Mouse (Mus musculus) hindbrain, embryonic 13.5 days (tissue): ENCODE measurements around the gene Crlf3. TPM values are rescaled to one million over a fixed set of nuclear protein-coding genes. Genes with fewer than 3 reads are reported as not detected.
"Not testable (repeated sequence)": the region's sequence is repeated elsewhere in the genome, so short reads cannot be mapped to it uniquely, and the experiment has no call there.

ENCODE experiments used
- ATAC-seq: fragments of 200-750 bp; cut with Nextera tagmentation; 2 replicates; pipeline ENCODE4 v1.8.0; 2017; ENCODE audit warnings: moderate TSS enrichment; ENCODE audit not compliant: low FRiP score
- H3K27ac ChIP-seq: fragments of 300-500 bp; sonication (generic); 2 replicates; pipeline ENCODE4 v1.5.1; 2015; ENCODE audit warnings: inconsistent platforms, mild to moderate bottlenecking, moderate library complexity
- H3K27me3 ChIP-seq: fragments of 300-500 bp; sonication (generic); 2 replicates; pipeline ENCODE4 v1.6.1; 2015; ENCODE audit warnings: mild to moderate bottlenecking, inconsistent platforms
- H3K36me3 ChIP-seq: fragments of 300-500 bp; sonication (generic); 2 replicates; pipeline ENCODE4 v1.6.1; 2015; ENCODE audit warnings: mild to moderate bottlenecking, inconsistent platforms
- H3K4me1 ChIP-seq: fragments of 300-500 bp; sonication (generic); replicated peaks from 2 replicates; pipeline ENCODE4 v1.6.1; 2015; ENCODE audit warnings: inconsistent platforms
- H3K4me2 ChIP-seq: fragments of 300-500 bp; sonication (generic); 2 replicates; pipeline ENCODE4 v1.6.1; 2015; ENCODE audit warnings: inconsistent platforms, mild to moderate bottlenecking, moderate library complexity
- H3K4me3 ChIP-seq: fragments of 300-500 bp; sonication (generic); 2 replicates; pipeline ENCODE4 v1.5.1; 2015; ENCODE audit warnings: mild to moderate bottlenecking, inconsistent platforms
- H3K9ac ChIP-seq: fragments of 300-500 bp; sonication (generic); 2 replicates; pipeline ENCODE4 v1.6.1; 2015; ENCODE audit warnings: mild to moderate bottlenecking, inconsistent platforms
- H3K9me3 ChIP-seq: fragments of 300-500 bp; sonication (generic); 2 replicates; pipeline ENCODE4 v1.6.1; 2016; ENCODE audit warnings: inconsistent platforms
- WGBS: fragments of 180-500 bp; shearing (Covaris S2); methylation state at CpG from one replicate; pipeline ENCODE4 v1.1.7; 2015; 5-methylcytosine and 5-hydroxymethylcytosine counted together
- polyA plus RNA-seq: library from polyadenylated mRNA; unstranded; fragments of >200 nt; fragmentation: Nextera tagmentation; extraction: Ambion mirVana; gene quantifications from 2 replicates; pipeline ENCODE4 v1.2.1, GENCODE M21; 2015

Gene Crlf3
- polyA plus RNA-seq, 1 experiment from 2014 or later = 13.1 TPM

DNA sequence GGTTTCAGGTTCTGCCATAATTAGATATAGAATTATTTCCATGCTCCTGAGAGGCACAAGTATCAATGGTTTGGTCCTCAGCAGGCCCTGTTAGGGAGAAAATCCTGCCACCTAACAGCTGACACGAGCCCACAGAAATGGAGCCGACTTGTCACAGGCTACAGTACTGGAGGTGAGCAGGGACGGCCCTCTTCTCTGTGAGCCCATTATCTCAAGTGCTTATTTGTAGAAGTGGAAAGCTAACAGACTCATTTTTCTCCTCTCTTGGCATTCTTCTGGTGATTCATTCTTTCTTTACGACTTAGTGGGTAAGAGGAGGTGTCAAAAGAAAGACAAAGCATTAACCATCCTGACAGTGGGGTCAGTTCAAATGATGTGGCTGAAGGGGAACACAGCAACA is 26.1 kb downstream of the Crlf3 start:
- no peak overlapping the region for H3K4me3 ChIP-seq
- no peaks in the 10 kb centered on the region for H3K9me3 ChIP-seq
- 71% methylated on average over 4 of the region's 4 CpGs for WGBS
- no peaks in the 10 kb centered on the region for H3K27me3 ChIP-seq
- H3K36me3 ChIP-seq = peaks cover 31% of the 10 kb centered on the region
- ATAC-seq = no peak
- no peak overlapping the region for H3K9ac ChIP-seq
- no peak overlapping the region for H3K4me2 ChIP-seq
- H3K4me1 ChIP-seq = peaks cover 7% of the 10 kb centered on the region; the same call in 1 of the 2 replicates
- no peak overlapping the region for H3K27ac ChIP-seq

GRCm38 (mm10) chr11:80053171-80053570 is 27.6 kb downstream of the Crlf3 start:
- Histone ChIP-seq H3K9me3 (no peaks in the 10 kb centered on the region), H3K4me2 (no peak overlapping the region), H3K4me3 (no peak overlapping the region), H3K4me1 (peaks cover 7% of the 10 kb centered on the region; the same call in 1 of the 2 replicates), H3K27ac (no peak overlapping the region), H3K9ac (no peak overlapping the region), H3K27me3 (no peaks in the 10 kb centered on the region), H3K36me3 (peaks cover 27% of the 10 kb centered on the region)
- ATAC-seq = no peak
- 95% methylated on average over 5 of the region's 5 CpGs for WGBS

DNA sequence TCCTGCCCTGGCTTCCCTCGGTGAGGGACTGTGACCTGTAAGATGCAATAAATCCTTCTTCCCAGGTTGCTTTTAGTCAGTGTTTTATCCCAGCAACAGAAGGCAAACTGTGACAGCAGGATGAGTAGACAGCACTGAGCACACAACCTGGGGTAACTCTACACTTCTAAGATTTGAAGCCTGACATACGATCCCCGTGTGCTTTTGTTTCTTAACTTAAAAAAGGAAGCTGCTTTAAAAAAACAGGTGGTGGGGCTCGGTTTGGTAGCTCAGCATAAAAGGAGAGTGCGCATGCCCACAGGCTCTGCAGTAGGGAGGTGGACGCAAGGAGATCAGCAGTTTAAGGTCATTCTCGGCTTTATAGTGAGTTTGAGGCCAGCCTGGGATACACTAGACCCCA is 28.3 kb downstream of the Crlf3 start:
- peaks cover 7% of the 10 kb centered on the region; the same call in 1 of the 2 replicates for H3K4me1 ChIP-seq
- H3K36me3 ChIP-seq = peaks cover 23% of the 10 kb centered on the region
- WGBS = 84% methylated on average over 7 of the region's 7 CpGs
- H3K9ac ChIP-seq = no peak overlapping the region
- no peak overlapping the region for H3K27ac ChIP-seq
- no peaks in the 10 kb centered on the region for H3K9me3 ChIP-seq
- H3K4me2 ChIP-seq = no peak overlapping the region
- no peak overlapping the region for H3K4me3 ChIP-seq
- no peak for ATAC-seq
- no peaks in the 10 kb centered on the region for H3K27me3 ChIP-seq

DNA sequence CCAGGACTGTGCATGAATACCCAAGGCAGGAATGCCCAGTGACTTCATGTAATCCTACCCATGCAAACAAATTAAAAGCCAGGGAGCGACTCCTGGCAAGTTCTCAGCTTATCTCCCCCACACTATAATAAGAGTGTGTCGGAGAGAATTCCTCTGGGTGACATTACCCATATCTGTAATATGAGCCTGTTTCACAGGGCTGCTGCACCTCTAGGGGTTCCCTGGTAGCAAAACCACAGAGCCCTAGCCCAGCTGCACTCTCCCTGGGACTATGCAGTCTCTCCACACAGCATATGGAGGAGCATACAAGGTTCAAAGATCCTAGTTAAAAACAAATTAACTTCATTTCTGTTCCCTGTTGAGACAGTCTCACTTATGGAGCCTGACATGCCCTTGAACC is 30.7 kb downstream of the Crlf3 start:
- Histone ChIP-seq H3K36me3 (peaks cover 11% of the 10 kb centered on the region), H3K4me2 (no peak overlapping the region), H3K27ac (no peak overlapping the region), H3K4me3 (no peak overlapping the region), H3K4me1 (peaks cover 7% of the 10 kb centered on the region; the same call in 1 of the 2 replicates), H3K27me3 (no peaks in the 10 kb centered on the region), H3K9ac (no peak overlapping the region), H3K9me3 (no peaks in the 10 kb centered on the region)
- WGBS = 70% methylated on average over 2 of the region's 2 CpGs
- no peak for ATAC-seq

- Histone ChIP-seq H3K4me1 (peaks cover 7% of the 10 kb centered on the region; the same call in 1 of the 2 replicates), H3K9me3 (no peaks in the 10 kb centered on the region), H3K27me3 (no peaks in the 10 kb centered on the region), H3K36me3 (peaks cover 5% of the 10 kb centered on the region), H3K9ac (no peak overlapping the region), H3K4me2 (no peak overlapping the region), H3K27ac (no peak overlapping the region), H3K4me3 (no peak overlapping the region)
- no peak for ATAC-seq
- WGBS = 87% methylated on average over 7 of the region's 7 CpGs
Observed at GRCm38 (mm10) chr11:80046856-80047255, 33.9 kb downstream of the Crlf3 start.

DNA sequence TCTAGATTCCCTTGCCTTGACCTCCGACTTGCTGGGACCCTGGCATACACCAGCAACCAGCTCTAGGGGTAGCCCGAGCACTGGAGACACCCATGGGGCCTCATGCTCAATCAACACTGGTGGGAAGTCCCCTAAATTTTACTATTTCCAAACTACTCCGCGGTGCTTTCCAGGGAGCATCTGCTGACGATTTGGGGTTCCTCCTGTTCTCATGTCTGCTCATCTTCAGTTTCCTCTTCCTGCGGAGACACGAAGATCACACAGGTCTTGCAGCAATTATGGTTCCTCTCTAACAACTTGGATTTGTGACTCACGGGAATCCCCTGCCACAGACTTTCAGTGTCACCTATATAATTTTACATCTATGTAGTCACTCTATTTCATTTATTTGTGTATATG is 37.4 kb downstream of the Crlf3 start:
- Histone ChIP-seq H3K27ac (no peak overlapping the region), H3K27me3 (no peaks in the 10 kb centered on the region), H3K4me3 (no peak overlapping the region), H3K9ac (no peak overlapping the region), H3K9me3 (no peaks in the 10 kb centered on the region), H3K4me1 (no peaks in the 10 kb centered on the region), H3K4me2 (no peak overlapping the region), H3K36me3 (peaks cover 5% of the 10 kb centered on the region)
- ATAC-seq = no peak
- WGBS = 88% methylated on average over 8 of the region's 8 CpGs

DNA sequence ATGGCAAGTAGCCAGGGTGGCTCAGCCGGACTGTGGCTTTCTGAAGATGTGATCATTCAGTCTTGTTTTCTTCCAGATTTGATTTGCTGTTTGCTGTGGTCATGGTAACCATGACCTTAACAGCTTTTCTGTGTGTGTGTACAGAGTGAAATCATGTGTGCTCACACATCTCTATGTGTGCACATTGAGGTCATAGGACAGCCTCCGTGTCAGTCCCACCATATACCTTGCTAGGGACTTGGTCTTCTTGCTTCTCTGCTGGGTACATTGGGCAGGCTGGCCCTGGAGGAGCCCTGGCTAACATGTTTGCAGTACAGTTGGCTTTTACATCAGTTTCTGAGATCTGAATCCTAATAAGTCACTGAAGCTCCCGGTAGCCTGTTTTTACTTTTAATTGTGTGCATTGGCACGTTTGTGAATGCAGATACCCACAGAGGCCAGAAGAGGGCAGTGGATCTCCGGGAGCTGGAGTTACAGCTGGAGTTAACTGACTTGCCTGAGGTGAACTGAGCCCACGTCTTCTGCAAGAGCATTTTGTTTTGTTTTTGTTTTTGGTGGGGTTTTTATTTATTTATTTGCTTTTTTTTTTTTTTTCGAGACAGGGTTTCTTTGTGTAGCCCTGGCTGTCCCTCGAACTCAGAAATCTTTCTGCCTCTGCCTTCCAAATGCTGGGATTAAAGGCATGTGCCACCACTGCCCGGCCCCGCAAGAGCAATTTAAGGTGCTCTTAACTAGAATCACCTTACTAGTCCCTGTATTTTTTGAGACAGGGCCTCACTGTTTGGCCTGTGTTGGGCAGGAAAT is 38.0 kb downstream of the Crlf3 start:
- Histone ChIP-seq H3K27ac (no peak overlapping the region), H3K4me3 (no peak overlapping the region), H3K4me1 (no peaks in the 10 kb centered on the region), H3K36me3 (peaks cover 5% of the 10 kb centered on the region), H3K4me2 (no peak overlapping the region), H3K9me3 (no peaks in the 10 kb centered on the region), H3K9ac (no peak overlapping the region), H3K27me3 (no peaks in the 10 kb centered on the region)
- WGBS = 52% methylated on average over 10 of the region's 10 CpGs
- no peak for ATAC-seq

- ATAC-seq = no peak
- peaks cover 28% of the 10 kb centered on the region for H3K36me3 ChIP-seq
- H3K4me2 ChIP-seq = no peak overlapping the region
- H3K27ac ChIP-seq = no peak overlapping the region
- H3K4me1 ChIP-seq = no peaks in the 10 kb centered on the region
- H3K9me3 ChIP-seq = no peaks in the 10 kb centered on the region
- no peak overlapping the region for H3K4me3 ChIP-seq
- H3K9ac ChIP-seq = no peak overlapping the region
- 79% methylated on average over 8 of the region's 8 CpGs for WGBS
- no peaks in the 10 kb centered on the region for H3K27me3 ChIP-seq
Observed at GRCm38 (mm10) chr11:80037495-80037894, 43.3 kb downstream of the Crlf3 start.

- Histone ChIP-seq H3K36me3 (peaks cover 72% of the 10 kb centered on the region), H3K27me3 (no peaks in the 10 kb centered on the region), H3K4me2 (no peak overlapping the region), H3K4me3 (no peak overlapping the region), H3K4me1 (no peaks in the 10 kb centered on the region), H3K9ac (no peak overlapping the region), H3K27ac (no peak overlapping the region), H3K9me3 (no peaks in the 10 kb centered on the region)
- no peak for ATAC-seq
- 89% methylated on average over 4 of the region's 4 CpGs for WGBS
Observed at GRCm38 (mm10) chr11:80021306-80021705, 59.5 kb downstream of the Crlf3 start.

DNA sequence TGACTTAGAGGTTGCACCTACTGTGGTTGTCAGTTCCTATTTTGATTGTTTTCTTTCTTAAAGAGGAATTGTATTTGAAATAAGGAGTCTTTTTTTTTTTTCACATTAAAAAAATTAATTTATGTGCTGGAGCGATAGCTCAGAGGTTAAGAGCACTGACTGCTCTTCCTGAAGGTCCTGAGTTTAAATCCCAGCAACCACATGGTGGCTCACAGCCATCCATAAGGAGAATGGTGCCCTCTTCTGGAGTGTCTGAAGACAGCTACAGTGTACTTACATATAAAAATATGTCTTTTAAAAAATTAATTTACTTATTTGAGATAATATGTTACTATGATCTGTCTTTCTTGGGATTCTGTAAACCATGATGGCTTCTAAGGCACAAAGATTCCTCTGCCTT is 61.0 kb downstream of the Crlf3 start:
- H3K9ac ChIP-seq = no peak overlapping the region
- H3K4me3 ChIP-seq = no peak overlapping the region
- no peaks in the 10 kb centered on the region for H3K27me3 ChIP-seq
- no peak for ATAC-seq
- no peak overlapping the region for H3K27ac ChIP-seq
- H3K36me3 ChIP-seq = peaks cover 69% of the 10 kb centered on the region
- no peaks in the 10 kb centered on the region for H3K4me1 ChIP-seq
- no peaks in the 10 kb centered on the region for H3K9me3 ChIP-seq
- 97% methylated on average over 1 of the region's 1 CpGs for WGBS
- H3K4me2 ChIP-seq = no peak overlapping the region

DNA sequence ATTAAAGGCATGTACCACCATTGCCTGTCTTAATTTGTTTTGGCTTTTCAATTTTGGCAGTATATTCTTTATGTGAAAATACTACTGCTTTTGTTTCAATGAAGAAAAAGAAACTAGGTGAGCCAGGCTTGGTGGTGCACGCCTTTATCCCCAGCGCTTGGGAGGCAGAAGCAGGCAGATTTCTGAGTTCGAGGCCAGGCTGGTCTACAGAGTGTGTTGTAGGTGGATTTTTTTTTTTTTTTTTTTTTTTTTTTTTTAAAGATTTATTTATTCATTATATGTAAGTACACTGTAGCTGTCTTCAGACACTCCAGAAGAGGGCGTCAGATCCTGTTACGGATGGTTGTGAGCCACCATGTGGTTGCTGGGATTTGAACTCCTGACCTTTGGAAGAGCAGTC is 64.3 kb downstream of the Crlf3 start:
- ATAC-seq = not testable (repeated sequence)

More for the DNA sequence above, 64.3 kb downstream of the Crlf3 start:
- H3K4me2 ChIP-seq, H3K9me3 ChIP-seq, H3K27me3 ChIP-seq, H3K4me3 ChIP-seq, H3K4me1 ChIP-seq, H3K9ac ChIP-seq, H3K27ac ChIP-seq: not testable (repeated sequence)
- 95% methylated on average over 4 of the region's 5 CpGs for WGBS
- H3K36me3 ChIP-seq = peaks cover 67% of the 10 kb centered on the region
